Mouse (Mus musculus) kidney, adult 2 months (tissue): ENCODE measurements around the gene Amy2a4.
"Not testable (repeated sequence)": the region's sequence is repeated elsewhere in the genome, so short reads cannot be mapped to it uniquely, and the experiment has no call there.

Source experiments
- CTCF ChIP-seq: fragments of 200-500 bp; conservative IDR thresholded peaks from 2 replicates; pipeline ENCODE4 v1.5.1; 2011; ENCODE audit warnings: low read depth, mild to moderate bottlenecking, control low read depth, low read length, moderate library complexity, mixed read lengths; ENCODE audit not compliant: insufficient read depth, insufficient read length
- POLR2A ChIP-seq: fragments of 200-500 bp; IDR thresholded peaks from one replicate; pipeline ENCODE4 v1.6.1; 2011; ENCODE audit warnings: low read depth, low read length, control low read depth

- TF ChIP-seq POLR2A, CTCF: not testable (repeated sequence)
These were observed 32.5 kb downstream of the Amy2a4 start, which contains the start of gene Amy2a5 for GRCm38 (mm10) chr3:113258737-113259136.
